Mouse (Mus musculus) adrenal gland, adult 2 months (tissue): Measurements from ENCODE around the gene Trip6. TPM values are rescaled to one million over a fixed set of nuclear protein-coding genes. Genes with fewer than 3 reads are reported as not detected.

Experiments used
- DNase-seq: peaks from one replicate; pipeline ENCODE4 v3.0.0; 2021
- long read RNA-seq: library from polyadenylated mRNA; stranded (forward); transcript quantifications from one replicate; pipeline ENCODE4 v2.0.0, GENCODE M21; 2021
- polyA plus RNA-seq: library from polyadenylated mRNA; depleted of rRNA; stranded (reverse); fragments of >200 nt; gene quantifications from 2 replicates; pipeline ENCODE4 v1.2.3, GENCODE M21; 2012; rRNA removed
- total RNA-seq, 2 experiments: library from RNA; stranded (reverse); gene quantifications; 2 replicates each; pipeline ENCODE4 v1.2.3; 2021

Gene Trip6
- total RNA-seq (10 to 100 TPM; 28.3 to 41.4 TPM), polyA plus RNA-seq (108 TPM in 2 replicates)
- long read RNA-seq, transcript Trip6-201 (9 exons, 2,168 nt): major isoform, 52 of 57 reads
- long read RNA-seq, partial matches to known transcripts: 2 of 57 reads
- long read RNA-seq, other reads (novel, unspliced or antisense): 3 of 57 reads

- DNase-seq: peak; percentile 92
These were observed at the start of gene Trip6 for GRCm38 (mm10) chr5:137314193-137315083. Gene Trip6 (minus strand): TSS chr5:137314404.

DNA sequence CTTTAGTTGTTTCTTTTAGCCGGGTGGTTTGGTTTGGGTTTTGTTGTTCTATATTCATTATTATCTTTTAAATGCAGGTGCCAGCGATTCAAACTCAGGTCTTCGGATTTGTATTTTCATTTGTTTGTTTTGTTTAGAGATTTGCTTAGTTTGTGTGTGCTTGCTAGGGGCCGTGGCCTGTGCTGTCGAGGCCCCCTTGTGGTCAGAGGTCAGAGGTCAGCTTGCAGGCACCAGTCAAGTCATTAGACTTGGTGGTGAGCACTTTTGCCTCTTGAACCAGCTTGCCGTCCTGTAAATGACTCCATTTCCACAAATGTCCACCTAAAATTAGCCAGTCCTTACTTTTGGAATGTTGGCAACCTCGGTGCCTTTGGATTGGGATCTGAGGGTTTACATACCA is 44.2 kb upstream of the Trip6 start:
- no peak for DNase-seq

DNA sequence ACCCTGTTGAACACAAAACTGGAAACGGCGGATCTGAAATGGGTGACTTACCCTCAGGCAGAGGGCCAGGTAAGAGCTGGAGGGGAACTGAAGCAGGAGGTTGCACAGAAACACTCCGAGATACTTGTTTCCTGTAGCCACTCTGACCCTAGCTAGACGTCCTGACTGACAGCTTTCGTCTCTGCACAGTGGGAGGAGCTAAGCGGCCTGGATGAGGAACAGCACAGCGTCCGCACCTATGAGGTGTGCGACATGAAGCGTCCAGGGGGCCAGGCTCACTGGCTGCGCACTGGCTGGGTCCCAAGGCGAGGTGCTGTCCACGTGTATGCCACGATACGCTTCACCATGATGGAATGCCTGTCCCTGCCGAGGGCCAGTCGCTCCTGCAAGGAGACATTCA is 39.9 kb upstream of the Trip6 start:
- no peak for DNase-seq

DNA sequence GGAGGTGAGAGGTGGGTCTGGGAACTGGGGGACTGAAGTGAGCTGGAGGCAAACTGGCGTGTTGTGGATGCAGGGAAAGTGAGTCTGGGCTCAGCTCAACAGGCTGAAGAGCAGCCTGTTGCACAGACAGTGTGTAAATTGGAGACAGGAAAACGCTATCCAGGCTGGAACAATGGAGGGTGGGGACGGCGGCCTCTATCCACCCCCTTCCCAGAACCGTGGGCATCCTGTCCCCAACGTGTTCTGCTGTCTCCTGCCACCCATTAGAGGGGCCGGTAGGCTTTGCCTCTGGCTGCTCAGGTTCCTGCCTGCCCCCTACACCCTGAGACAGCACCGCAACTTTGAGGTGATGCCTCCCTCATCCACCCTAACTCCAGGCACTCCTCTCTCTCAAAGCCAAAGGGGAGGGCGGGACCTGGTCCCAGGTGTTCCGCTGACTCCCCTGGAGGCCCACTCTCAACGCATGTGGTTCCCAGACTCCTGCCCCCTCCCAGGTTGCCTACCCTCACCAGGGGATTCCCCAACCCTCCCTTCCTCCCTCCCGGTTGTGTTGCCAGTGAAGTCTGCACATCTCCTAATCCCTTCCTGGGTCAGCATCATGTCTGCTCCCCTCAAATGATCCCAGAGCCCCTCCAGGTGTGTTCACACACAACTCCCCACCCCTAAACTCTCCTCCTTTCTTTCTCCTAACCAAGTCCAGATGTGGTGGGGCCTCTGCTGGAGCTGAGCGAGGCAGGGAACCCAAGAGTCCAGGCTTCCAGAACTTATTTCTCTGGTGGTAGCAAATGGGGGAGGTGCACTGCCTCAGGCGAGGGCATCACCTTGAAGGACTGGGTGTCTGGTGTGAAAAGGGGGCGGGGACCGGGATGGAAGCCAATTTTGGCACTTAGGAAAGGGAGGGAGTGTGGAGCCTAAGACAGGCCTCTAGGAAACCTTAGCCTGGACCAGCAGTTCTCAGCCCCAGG is 38.1 kb upstream of the Trip6 start:
- DNase-seq: no peak

GRCm38 (mm10) chr5:137351394-137351793 is 37.2 kb upstream of the Trip6 start:
- DNase-seq: no peak

- DNase-seq: peak; percentile 23
These were observed 36.8 kb upstream of the Trip6 start for GRCm38 (mm10) chr5:137351058-137351380.

DNA sequence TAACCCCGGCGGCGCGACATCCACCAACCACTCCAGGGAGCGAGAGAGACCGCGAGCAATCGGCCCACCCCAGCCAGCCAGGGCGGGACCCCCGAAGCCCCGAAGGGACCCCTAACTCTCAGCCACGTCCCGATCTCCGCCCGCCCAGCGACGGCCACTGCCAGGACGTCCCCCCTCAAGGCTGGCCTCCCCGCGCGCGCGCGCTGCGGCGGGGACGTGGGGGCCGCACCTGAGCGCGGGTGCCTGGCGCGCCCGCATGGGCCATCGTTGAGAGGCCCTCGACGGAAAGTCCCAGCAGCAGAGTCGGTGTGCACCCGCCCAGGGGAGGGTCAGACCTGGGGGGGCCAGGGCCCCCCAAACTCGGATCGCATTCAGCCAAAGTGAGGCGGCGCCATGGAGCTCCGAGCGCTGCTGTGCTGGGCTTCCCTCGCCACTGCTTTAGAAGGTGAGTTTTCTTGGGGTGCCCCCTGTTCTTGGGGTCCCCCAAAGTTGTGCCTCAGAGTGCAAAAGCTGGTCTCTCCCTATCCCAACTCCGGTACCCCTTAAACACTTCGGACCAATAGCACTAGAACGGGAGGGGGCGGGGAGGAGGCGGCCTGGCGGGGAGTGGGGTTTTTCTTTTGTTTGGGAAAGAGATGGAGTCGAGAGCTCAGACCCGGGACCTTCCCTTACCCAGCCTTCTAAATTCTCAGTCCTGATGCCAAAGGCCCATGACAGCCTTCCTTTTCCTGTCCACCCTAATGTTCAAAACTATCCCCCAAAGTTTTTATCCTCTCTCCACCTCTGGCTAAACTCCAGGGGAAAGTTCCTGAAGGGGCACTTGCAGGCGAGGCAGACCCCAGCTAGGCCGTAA is 36.2 kb upstream of the Trip6 start:
- DNase-seq: no peak

DNA sequence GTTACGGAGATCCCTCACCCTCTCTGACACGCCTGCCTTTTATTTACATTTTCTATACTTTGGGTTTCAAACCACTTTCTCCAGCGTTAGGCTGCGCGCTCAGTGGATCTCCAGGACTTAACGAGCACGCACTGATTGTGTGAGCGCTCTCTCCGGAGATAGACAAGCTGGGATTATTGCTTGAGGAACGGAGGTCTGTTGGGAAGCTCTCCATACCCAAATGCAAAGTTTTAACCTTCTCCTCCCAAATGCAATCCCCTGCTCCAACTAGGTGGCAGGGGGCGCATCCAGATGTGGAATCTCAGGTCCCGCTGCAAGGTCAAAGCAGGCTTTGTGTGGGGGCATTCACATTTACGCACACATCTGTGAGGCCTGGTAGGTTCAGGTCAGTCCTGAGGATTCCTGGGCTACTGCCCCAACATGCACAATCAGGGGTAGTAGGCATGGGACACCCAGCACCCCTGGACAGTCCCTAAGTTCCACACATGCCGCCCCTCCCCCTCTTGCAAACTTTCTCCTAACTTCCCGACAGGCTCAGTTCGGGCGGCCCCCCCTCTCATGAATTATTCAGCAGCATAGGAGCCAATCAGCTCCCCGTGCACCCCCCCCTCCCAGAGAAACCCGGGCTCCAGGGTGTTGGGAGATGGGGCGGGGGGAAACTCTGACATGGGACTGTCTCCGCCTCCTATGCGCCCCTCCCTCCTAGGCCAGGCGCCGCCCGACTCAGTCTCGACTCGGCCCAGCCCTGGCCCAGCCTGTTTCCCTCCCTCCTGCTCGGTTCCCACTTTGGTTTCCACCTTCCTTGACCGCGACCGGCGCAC is 35.4 kb upstream of the Trip6 start, which contains the start of gene Ephb4:
Ephb4 (plus strand) TSS at position 726 of the 821 bp plus-strand sequence.
- peak; percentile 97 for DNase-seq

GRCm38 (mm10) chr5:137348482-137349383 is 34.5 kb upstream of the Trip6 start:
- peak; percentile 90 for DNase-seq

DNA sequence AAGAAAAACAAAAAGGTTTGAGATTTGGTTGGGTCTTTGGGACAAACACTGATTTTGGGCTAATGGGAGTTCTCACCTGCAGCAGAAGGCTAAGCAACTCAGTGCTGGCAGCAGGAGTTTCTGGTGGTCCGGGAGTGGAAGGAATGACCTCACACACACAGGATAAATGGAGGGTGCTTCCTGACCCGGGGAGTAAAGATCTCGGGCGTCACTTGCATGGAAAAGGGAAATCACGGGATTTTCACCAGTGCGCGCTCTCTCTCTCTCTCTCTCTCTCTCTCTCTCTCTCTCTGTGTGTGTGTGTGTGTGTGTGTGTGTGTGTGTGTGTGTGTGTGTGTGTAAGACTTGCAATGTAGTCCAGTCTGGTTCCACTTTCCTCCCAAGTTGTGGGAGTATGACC is 33.7 kb upstream of the Trip6 start:
- peak; percentile 39 for DNase-seq

DNA sequence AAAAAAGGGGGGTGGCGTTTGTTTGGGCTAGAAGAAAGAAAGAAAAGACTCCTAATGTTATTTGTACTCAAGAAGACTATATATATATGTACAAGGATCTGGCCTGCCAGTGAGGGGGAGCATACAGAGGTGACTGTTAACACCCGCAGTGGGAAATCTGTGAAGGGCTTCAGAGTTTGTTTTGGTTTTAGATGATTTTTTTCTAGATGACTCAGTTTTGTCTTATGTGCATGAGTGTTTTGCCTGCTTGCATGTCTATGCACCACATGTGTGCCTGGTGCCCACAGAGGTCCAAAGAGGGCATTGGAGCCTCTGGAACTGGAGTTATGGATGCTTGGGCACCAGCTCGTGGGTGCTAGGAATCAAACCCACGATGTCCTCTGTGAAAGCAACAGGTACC is 32.8 kb upstream of the Trip6 start:
- DNase-seq: no peak

GRCm38 (mm10) chr5:137346388-137346787 is 32.2 kb upstream of the Trip6 start:
- no peak for DNase-seq

DNA sequence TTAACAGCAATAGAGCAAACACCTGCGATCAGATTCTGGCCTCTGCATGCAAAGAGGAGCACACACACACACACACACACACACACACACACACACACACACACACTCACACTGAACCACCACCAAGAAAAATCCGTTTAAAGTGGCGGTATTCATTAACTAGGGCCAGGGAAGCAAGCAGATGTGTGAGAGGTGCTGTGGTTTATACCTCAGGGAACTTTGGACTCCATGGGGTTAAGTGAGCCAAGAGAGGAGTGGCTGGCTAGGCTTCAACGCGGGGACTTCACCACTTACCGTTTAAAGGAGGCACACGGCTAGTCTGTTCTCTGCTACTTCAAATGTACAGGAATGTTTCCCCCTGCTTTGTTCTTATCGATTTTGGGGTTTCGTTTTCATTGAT is 31.6 kb upstream of the Trip6 start:
- no peak for DNase-seq

DNA sequence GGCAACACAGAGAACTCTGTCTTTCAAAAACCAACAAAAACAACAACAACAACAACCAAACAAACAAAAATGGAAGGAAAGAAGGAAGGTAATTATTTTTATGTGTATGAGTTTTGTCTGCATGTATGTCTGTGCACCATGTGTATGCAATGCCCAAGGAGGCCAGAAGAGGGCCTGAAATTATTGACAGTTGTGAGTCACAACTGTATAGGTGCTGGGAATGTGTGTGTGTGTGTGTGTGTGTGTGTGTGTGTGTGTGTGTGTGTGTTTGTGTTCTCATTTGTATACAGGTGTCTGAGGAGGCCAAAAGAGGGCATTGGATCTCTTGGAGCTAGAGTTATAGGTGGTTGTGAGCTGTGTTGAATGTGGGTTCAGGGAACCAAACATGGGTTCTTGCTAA is 29.7 kb upstream of the Trip6 start:
- DNase-seq: no peak

GRCm38 (mm10) chr5:137343412-137343811 is 29.2 kb upstream of the Trip6 start:
- DNase-seq: no peak

GRCm38 (mm10) chr5:137342407-137343012 is 28.3 kb upstream of the Trip6 start:
- DNase-seq: no peak

- no peak for DNase-seq
These were observed 26.0 kb upstream of the Trip6 start for GRCm38 (mm10) chr5:137340222-137340621.

DNA sequence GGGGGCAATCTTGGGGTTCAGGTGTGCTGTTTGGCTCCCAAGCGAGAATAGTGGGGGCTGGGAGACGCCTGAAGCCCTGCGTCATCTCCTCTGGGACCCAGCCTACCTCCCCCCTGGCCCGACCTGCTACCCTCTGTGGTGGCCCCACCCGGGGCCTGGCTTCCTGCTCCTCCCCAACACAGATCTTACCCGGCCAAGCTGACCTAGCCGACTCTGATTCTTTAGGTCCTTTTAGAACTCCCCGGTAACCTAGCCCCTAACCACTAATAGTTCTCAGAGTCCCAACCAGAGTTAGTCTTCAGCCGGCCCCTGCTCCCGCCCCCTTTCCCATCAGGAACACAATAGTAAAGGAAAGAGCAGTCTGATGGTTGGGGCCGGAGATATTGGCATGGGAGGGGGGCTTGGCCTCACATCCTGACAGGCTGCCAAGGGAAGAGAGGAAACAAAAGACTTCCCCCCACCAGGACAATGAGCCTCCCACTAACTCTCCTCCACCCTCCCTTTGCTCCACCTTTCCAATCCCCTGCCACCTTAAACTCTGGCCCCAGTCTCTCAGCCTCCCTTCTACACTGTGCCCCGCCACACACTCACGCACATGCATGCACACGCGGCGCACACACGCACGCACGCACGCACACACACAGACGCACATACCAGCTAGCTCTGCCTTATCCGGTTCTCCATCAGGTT is 25.2 kb upstream of the Trip6 start:
- peak; percentile 67 for DNase-seq
